Mouse (Mus musculus): Measurements from ENCODE around the gene Ppp1r2.
A peak's percentile ranks its signal among the peaks of the same experiment; 100 is the strongest.
"Not testable (repeated sequence)": the region's sequence is repeated elsewhere in the genome, so short reads cannot be mapped to it uniquely, and the experiment has no call there.

Gene Ppp1r2

GRCm38 (mm10) chr16:31274674-31275460, at the start of gene Ppp1r2:
Gene Ppp1r2 (minus strand): TSS chr16:31275277.
- DNase-seq, result peak; percentile 96 to 97

GRCm38 (mm10) chr16:31321501-31321900, 46.4 kb upstream of the Ppp1r2 start:
- DNase-seq, result no peak

- no peak for DNase-seq
Observed at GRCm38 (mm10) chr16:31320954-31321353, 45.9 kb upstream of the Ppp1r2 start.

- DNase-seq, result not testable (repeated sequence)
Observed at GRCm38 (mm10) chr16:31319723-31320122, 44.6 kb upstream of the Ppp1r2 start.

- no peak for DNase-seq
Observed at GRCm38 (mm10) chr16:31319316-31319715, 44.2 kb upstream of the Ppp1r2 start.

GRCm38 (mm10) chr16:31318418-31318817, 43.3 kb upstream of the Ppp1r2 start:
- no peak for DNase-seq

GRCm38 (mm10) chr16:31316246-31317143, 41.4 kb upstream of the Ppp1r2 start:
- not testable (repeated sequence) for DNase-seq

GRCm38 (mm10) chr16:31315294-31315693, 40.2 kb upstream of the Ppp1r2 start:
- DNase-seq, result no peak

GRCm38 (mm10) chr16:31314497-31315233, 39.6 kb upstream of the Ppp1r2 start, which contains the start of gene Apod:
Gene Apod (minus strand): TSS chr16:31314808.
- no peak for DNase-seq

- DNase-seq, result no peak
Observed at GRCm38 (mm10) chr16:31313611-31314010, 38.5 kb upstream of the Ppp1r2 start.

GRCm38 (mm10) chr16:31312296-31312695, 37.2 kb upstream of the Ppp1r2 start:
- no peak for DNase-seq

GRCm38 (mm10) chr16:31305199-31305919, 30.3 kb upstream of the Ppp1r2 start:
- DNase-seq, result no peak

GRCm38 (mm10) chr16:31303276-31303675, 28.2 kb upstream of the Ppp1r2 start:
- no peak for DNase-seq

- DNase-seq, result no peak
Observed at GRCm38 (mm10) chr16:31300883-31301532, 25.9 kb upstream of the Ppp1r2 start.

GRCm38 (mm10) chr16:31300467-31300866, 25.4 kb upstream of the Ppp1r2 start:
- DNase-seq, result no peak

- DNase-seq, result no peak
Observed at GRCm38 (mm10) chr16:31299960-31300353, 24.9 kb upstream of the Ppp1r2 start.

GRCm38 (mm10) chr16:31299164-31299959, 24.3 kb upstream of the Ppp1r2 start:
- DNase-seq, result no peak

- peak; percentile 15 to 38 for DNase-seq
Observed at GRCm38 (mm10) chr16:31297113-31297512, 22.0 kb upstream of the Ppp1r2 start.

GRCm38 (mm10) chr16:31293761-31294160, 18.7 kb upstream of the Ppp1r2 start:
- no peak for DNase-seq

GRCm38 (mm10) chr16:31290751-31291365, 15.8 kb upstream of the Ppp1r2 start:
- DNase-seq, result no peak
